Mouse (Mus musculus): ENCODE measurements at regions not wholly inside any gene's neighbourhood (a gene's known extent, or its start where the extent isn't known, plus 50 kb on each side); places are given as distances from the start of the nearest gene placed in this dataset.

DNA sequence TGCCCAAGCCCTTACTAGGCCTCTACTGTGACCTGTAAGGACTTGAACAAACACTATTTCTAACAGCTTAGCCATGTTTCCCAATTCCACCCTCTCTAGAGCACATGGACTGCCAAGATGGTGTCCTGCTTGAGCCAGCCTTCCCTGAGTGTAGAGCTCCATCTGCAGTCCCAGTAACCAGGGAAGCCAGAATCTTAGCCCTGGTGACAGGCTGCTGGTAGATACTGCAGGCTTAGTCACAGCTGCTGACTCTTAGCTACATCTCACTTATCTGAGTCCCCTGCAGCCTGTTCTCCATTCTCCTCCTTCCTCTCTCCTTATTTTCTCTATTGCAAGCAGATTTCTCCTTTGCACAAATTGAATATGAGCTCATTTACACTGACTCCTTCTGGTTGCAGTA, 101.5 kb upstream of the Foxa2 start:
- Histone ChIP-seq H3K36me3 (no peaks in the 10 kb centered on the region), H3K9me3 (no peaks in the 10 kb centered on the region), H3K4me2 (replicated peaks) (no peak overlapping the region), H3K4me3 (replicated peaks) (no peak overlapping the region), H3K9ac (replicated peaks) (no peak overlapping the region), H3K27ac (no peak overlapping the region), H3K27me3 (no peaks in the 10 kb centered on the region), H3K4me1 (replicated peaks) (no peaks in the 10 kb centered on the region)
- no peak for ATAC-seq

DNA sequence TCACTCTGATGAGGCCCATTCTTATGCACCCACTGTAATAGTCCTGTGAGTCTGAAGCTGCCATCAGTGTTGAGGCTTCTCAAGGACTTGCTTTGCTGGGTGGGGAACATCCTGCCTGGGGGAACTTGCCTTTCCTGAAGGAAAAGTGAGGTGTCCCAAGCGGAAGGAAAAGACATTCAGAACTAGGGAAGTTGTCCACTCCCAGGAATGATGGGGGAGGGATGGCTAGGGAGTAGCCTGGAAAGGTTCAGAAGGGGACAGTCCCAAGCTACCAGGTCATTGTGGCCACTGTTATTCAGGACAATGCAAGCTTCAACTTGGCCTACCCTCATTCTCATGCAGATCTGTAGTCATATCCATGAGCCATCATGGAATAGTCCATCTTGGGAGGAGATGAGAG, 102.7 kb upstream of the Foxa2 start:
- no peaks in the 10 kb centered on the region for H3K27me3 ChIP-seq
- H3K4me3 ChIP-seq (replicated peaks), result no peak overlapping the region
- H3K27ac ChIP-seq, result no peak overlapping the region
- H3K4me2 ChIP-seq (replicated peaks), result no peak overlapping the region
- 83% methylated on average over 1 of the region's 1 CpGs for WGBS
- no peak overlapping the region for H3K9ac ChIP-seq (replicated peaks)
- H3K36me3 ChIP-seq, result no peaks in the 10 kb centered on the region
- H3K4me1 ChIP-seq (replicated peaks), result no peaks in the 10 kb centered on the region
- ATAC-seq, result no peak
- no peaks in the 10 kb centered on the region for H3K9me3 ChIP-seq

DNA sequence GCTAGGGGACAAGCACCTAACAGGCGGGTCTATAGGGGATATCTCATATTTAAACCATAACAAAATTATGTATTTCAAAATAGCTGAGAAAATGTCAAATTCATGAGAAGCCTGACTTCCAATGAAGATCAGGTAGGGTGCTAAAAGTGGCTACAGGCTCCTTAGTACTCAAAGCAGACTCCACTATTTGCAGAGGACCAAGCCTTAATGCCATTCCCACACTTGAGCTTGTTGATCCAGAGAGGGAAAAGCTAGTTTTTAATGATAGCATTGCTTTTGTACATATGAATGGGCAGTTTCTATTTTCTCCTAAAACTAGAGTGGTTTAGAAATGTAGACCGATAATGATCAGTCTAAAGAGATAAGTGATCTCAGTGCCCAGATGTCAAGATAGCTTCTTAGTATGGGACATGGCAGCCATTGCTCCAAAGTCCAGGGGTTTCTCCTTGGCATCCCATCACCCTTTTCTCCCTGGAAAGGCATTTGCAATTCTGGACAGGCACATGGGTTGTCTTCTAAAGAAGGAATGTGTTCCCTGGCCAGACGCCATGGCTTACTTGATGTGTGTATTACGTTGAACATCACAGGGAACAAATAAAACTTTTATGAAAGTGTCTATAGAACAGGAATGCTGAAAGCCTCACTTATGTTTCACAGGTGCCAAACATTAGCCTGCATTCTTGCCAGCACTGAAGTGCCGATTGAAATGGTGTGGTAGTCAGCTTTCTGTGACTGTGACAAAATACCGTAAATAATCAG, 106.9 kb upstream of the Foxa2 start:
- no peak overlapping the region for H3K4me3 ChIP-seq (replicated peaks)
- H3K36me3 ChIP-seq, result no peaks in the 10 kb centered on the region
- no peaks in the 10 kb centered on the region for H3K4me1 ChIP-seq (replicated peaks)
- WGBS, result 83% methylated on average over 6 of the region's 6 CpGs
- H3K9me3 ChIP-seq, result no peaks in the 10 kb centered on the region
- no peak for ATAC-seq
- no peak overlapping the region for H3K9ac ChIP-seq (replicated peaks)
- no peak overlapping the region for H3K4me2 ChIP-seq (replicated peaks)
- no peak overlapping the region for H3K27ac ChIP-seq
- H3K27me3 ChIP-seq, result no peaks in the 10 kb centered on the region

DNA sequence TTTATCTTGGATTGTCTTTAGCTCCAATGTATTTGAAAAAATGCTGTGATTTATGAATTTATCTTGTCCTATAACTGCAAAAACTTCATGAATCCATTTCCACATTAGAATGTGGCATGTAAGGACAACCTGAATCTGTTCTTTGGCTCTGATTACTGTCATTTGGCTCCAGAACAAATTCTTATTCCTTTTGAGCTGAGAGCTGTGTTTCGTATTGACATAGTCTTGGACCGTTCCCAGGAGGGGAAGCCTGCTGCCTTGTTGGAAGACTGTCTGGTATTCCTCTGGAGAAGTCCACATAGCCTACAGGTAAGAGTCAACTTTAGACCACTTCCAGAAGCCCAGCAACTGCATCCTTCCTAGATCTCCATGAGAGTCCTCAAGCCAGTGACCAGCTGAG, 109.4 kb upstream of the Foxa2 start:
- H3K27me3 ChIP-seq, result no peaks in the 10 kb centered on the region
- 96% methylated on average over 2 of the region's 2 CpGs for WGBS
- ATAC-seq, result no peak

DNA sequence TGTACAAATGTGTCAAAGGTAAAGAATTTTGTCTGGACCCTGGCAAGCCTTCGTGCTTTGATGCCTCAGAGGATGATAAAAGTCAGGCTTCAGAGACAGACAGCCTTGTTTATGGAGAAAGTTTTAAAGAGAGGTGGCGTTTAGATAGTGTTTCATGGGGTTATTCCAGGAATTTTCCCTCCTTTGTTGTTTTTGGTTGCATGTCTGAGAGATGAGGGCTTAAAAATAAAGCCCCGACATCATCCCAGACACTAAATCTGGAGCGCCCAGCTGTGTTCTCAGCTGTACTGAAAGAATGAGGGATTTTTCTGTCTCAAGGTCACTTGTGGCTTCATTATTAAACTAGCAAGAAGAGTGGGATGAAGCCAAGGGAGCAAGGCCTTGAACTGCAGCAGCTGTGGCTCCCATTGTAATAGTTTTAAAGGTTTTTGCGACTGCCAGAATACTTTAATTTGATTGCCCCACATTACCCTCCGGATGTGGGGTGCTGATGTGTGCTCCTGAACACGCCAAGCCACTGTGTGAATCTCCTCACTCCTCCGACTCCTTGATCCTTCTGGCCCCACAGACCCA, 112.3 kb upstream of the Foxa2 start:
- ATAC-seq, result no peak
- 64% methylated on average over 8 of the region's 8 CpGs for WGBS
- Histone ChIP-seq H3K27ac (no peak overlapping the region), H3K4me2 (replicated peaks) (no peak overlapping the region), H3K27me3 (no peaks in the 10 kb centered on the region), H3K9me3 (no peaks in the 10 kb centered on the region), H3K9ac (replicated peaks) (no peak overlapping the region), H3K36me3 (no peaks in the 10 kb centered on the region), H3K4me1 (replicated peaks) (no peaks in the 10 kb centered on the region), H3K4me3 (replicated peaks) (no peak overlapping the region)

More for the DNA sequence above, 109.4 kb upstream of the Foxa2 start:
- Histone ChIP-seq H3K4me3 (replicated peaks) (no peak overlapping the region), H3K36me3 (no peaks in the 10 kb centered on the region), H3K9ac (replicated peaks) (no peak overlapping the region), H3K4me2 (replicated peaks) (no peak overlapping the region), H3K9me3 (no peaks in the 10 kb centered on the region), H3K27ac (no peak overlapping the region), H3K4me1 (replicated peaks) (no peaks in the 10 kb centered on the region)

DNA sequence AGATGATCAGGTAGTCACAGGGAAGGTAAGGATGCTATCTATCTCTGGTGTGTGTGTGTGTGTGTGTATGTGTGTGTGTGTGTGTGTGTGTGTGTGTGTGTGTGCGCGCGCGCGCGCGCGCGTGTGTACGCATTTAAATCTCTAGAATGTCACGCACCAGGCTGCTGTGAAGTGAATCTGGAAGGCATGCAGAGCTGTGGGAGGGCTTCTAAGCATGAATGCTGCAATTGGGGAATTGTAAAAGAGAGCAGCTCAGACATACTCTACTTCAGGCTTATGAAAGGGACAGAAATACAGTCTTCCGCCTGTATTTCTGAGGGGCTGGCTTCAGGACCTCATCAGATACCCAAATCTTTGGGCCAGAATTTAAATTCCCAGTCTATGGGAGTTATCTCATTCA, 114.2 kb upstream of the Foxa2 start:
- no peak for ATAC-seq
- WGBS, result 95% methylated on average over 12 of the region's 12 CpGs
- H3K36me3 ChIP-seq, result no peaks in the 10 kb centered on the region
- no peaks in the 10 kb centered on the region for H3K4me1 ChIP-seq (replicated peaks)
- H3K4me3 ChIP-seq (replicated peaks), result no peak overlapping the region
- H3K27me3 ChIP-seq, result no peaks in the 10 kb centered on the region
- H3K4me2 ChIP-seq (replicated peaks), result no peak overlapping the region
- H3K9ac ChIP-seq (replicated peaks), result no peak overlapping the region
- H3K27ac ChIP-seq, result no peak overlapping the region
- no peaks in the 10 kb centered on the region for H3K9me3 ChIP-seq

DNA sequence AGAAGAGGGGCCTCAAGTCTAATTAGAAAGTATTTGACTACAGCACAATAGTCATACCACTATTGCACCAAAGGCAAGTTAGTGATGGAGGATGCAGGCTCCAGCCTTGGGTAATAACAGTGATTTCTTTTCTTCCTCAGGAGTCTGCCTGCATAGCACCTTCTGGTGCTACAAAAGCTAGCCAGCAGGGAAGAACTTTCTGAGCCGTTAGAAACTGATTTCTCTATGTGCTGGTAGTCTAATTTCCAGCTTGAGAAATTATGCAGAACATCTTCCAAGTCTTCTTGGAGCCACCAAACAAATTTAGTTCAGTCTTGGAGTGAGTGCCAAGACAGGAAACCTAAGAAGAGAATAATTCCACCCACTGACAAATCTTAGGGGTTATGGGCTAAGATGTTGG, 115.2 kb upstream of the Foxa2 start:
- ATAC-seq, result no peak
- no peak overlapping the region for H3K9ac ChIP-seq (replicated peaks)
- H3K4me1 ChIP-seq (replicated peaks), result no peaks in the 10 kb centered on the region
- 70% methylated on average over 1 of the region's 1 CpGs for WGBS
- no peaks in the 10 kb centered on the region for H3K27me3 ChIP-seq
- H3K4me2 ChIP-seq (replicated peaks), result no peak overlapping the region
- no peak overlapping the region for H3K27ac ChIP-seq
- H3K9me3 ChIP-seq, result no peaks in the 10 kb centered on the region
- no peak overlapping the region for H3K4me3 ChIP-seq (replicated peaks)
- no peaks in the 10 kb centered on the region for H3K36me3 ChIP-seq

DNA sequence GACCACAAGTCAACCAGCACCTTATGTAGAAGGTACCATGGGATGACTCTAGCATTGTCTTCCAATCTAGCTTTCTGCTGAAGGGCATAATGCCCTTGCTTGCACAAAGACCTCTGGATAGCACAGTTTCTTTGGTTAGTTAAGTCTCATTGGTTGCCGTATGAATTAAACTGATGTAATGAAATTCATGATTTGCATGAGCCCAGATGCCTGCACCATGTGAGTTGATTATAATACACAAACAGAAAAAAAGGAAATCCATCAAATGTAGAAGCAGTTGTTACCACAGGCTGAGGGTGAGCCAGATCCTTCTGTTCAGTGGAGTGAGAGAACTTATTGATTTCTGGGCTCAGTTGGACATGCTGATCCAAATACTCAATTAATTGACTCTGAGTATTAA, 115.8 kb upstream of the Foxa2 start:
- no peak overlapping the region for H3K9ac ChIP-seq (replicated peaks)
- no peak overlapping the region for H3K27ac ChIP-seq
- no peaks in the 10 kb centered on the region for H3K27me3 ChIP-seq
- H3K4me3 ChIP-seq (replicated peaks), result no peak overlapping the region
- no peak overlapping the region for H3K4me2 ChIP-seq (replicated peaks)
- H3K4me1 ChIP-seq (replicated peaks), result no peaks in the 10 kb centered on the region
- no peaks in the 10 kb centered on the region for H3K36me3 ChIP-seq
- WGBS, result 86% methylated on average over 1 of the region's 1 CpGs
- ATAC-seq, result no peak
- H3K9me3 ChIP-seq, result no peaks in the 10 kb centered on the region

DNA sequence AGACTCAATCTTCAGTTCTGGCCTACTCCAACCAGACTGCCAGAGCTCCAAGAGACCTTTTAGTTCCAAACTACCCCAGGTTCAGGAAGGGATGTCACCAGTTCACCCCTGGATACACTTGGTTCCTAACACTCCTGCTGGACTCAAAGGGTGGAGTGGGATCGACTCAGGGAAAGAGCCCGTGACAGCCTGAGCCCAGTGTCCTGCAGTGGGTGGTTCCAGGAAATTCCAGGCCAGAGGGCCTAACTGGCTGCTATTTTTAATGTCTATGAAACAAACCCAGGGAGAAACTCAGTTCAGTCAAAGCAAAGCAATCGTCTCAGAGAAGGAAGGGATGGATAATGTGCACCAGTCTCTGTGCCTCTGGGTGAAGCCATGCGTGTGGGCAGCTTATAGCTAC, 124.3 kb upstream of the Foxa2 start:
- no peak overlapping the region for H3K4me3 ChIP-seq (replicated peaks)
- no peaks in the 10 kb centered on the region for H3K36me3 ChIP-seq
- H3K9ac ChIP-seq (replicated peaks), result no peak overlapping the region
- no peaks in the 10 kb centered on the region for H3K9me3 ChIP-seq
- no peak overlapping the region for H3K27ac ChIP-seq
- no peak overlapping the region for H3K4me2 ChIP-seq (replicated peaks)
- WGBS, result 89% methylated on average over 4 of the region's 4 CpGs
- H3K4me1 ChIP-seq (replicated peaks), result no peaks in the 10 kb centered on the region
- ATAC-seq, result no peak
- no peaks in the 10 kb centered on the region for H3K27me3 ChIP-seq

DNA sequence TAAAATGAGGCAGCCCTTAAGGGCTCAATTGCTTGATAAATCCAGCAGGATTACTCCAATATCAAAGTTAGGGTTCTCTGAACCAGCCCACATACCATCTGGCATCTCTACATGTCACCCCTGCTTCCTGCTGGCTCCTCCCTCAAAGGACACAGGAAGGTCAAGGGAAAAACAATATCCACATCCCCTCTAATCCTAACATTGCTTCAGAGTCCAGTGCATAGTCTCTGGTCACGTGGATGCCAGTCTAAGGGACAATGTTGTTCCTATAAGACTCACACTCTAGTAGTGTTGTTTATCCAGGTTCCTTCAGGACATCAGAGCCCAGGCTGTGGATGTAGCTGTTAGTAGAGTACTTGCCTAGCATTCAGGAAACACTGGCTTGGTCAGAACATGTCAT, 124.9 kb upstream of the Foxa2 start:
- Histone ChIP-seq H3K4me3 (replicated peaks) (no peak overlapping the region), H3K27ac (no peak overlapping the region), H3K9ac (replicated peaks) (no peak overlapping the region), H3K27me3 (no peaks in the 10 kb centered on the region), H3K4me2 (replicated peaks) (no peak overlapping the region), H3K4me1 (replicated peaks) (no peaks in the 10 kb centered on the region), H3K9me3 (no peaks in the 10 kb centered on the region), H3K36me3 (no peaks in the 10 kb centered on the region)
- WGBS, result 50% methylated on average over 1 of the region's 1 CpGs
- no peak for ATAC-seq

DNA sequence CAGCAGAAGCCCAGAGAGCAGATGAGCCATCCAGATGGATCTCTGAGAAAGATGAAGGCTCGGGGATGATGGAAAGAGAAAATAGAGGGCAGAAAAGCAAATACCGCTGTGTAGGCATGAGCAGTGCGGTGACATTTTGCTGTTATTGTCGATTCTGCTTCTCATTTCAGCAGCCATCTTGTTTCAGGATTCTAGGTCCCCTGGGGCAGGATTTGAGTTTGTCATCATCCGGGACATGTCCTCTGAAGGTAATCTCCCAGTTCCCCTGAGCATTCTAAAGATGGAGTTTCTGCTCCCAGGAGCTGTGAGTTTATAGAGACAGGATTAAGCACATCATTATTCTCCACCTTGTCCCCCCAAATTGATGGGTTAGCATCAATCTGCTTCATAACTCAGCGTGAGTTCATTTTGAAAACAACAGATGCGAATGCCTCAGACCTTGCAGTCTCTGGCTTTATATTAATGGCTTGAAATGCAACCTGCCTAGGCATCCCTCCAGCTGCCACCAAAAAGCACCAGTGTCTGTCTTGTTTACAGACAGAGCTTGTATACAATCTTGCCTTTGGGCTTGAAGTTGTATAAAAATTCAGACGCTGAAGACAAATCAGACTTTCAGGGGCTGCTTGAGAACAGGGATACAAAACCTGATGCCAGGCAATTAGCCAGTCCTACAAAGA, 128.6 kb upstream of the Foxa2 start:
- no peak for ATAC-seq
- H3K4me3 ChIP-seq (replicated peaks), result no peak overlapping the region
- no peaks in the 10 kb centered on the region for H3K36me3 ChIP-seq
- no peaks in the 10 kb centered on the region for H3K9me3 ChIP-seq
- H3K9ac ChIP-seq (replicated peaks), result no peak overlapping the region
- H3K27me3 ChIP-seq, result no peaks in the 10 kb centered on the region
- WGBS, result 78% methylated on average over 8 of the region's 8 CpGs
- H3K4me1 ChIP-seq (replicated peaks), result no peaks in the 10 kb centered on the region
- no peak overlapping the region for H3K27ac ChIP-seq
- H3K4me2 ChIP-seq (replicated peaks), result no peak overlapping the region

DNA sequence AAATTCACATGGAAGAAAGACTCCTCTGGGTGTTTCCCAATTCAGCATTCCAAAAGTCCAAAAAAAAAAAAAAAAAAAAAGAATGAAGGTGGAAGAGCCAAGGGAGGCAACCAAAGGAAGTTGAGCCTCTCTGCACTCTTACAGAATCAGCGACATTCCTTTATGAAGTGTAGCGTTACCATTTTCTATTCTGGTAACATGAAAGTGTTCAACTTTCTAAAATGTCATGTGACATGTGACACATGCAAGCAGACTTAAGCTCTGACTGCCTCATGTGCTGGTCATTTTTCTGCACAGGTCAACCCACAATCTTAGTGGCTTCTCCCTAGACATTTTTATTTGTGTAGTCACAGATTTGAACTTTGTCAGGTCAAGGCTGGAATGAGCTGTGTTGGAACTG, 133.5 kb upstream of the Foxa2 start:
- H3K9me3 ChIP-seq, result no peaks in the 10 kb centered on the region
- H3K9ac ChIP-seq (replicated peaks), result no peak overlapping the region
- H3K4me2 ChIP-seq (replicated peaks), result no peak overlapping the region
- H3K4me3 ChIP-seq (replicated peaks), result no peak overlapping the region
- H3K36me3 ChIP-seq, result no peaks in the 10 kb centered on the region
- no peaks in the 10 kb centered on the region for H3K27me3 ChIP-seq
- WGBS, result 98% methylated on average over 2 of the region's 2 CpGs
- no peaks in the 10 kb centered on the region for H3K4me1 ChIP-seq (replicated peaks)
- ATAC-seq, result no peak
- no peak overlapping the region for H3K27ac ChIP-seq
